Mouse (Mus musculus): ENCODE data around the gene Tas2r136. TPM values are rescaled to one million over a fixed set of nuclear protein-coding genes. Genes with fewer than 3 reads are reported as not detected.
A peak's percentile ranks its signal among the peaks of the same experiment; 100 is the strongest.

Gene Tas2r136
- not detected for total RNA-seq (2022)

DNA sequence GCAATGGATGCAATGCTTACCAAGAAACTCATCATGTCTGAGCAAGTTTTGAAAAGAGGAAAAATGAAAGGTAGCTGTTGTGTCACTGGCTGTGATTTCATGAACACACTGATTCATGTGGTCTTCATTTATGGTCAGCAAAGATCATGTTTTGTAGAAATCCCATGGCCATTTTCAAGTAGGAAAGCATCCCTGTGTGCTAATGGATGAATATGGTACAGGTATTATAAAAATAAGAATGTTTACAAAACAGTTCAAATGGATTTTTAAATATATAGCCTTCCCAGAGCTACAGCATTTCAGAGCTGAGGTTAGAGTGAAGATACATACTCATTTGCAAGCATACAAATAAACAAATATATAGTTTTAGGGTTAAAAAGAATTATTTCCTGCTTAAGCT is at the start of gene Tas2r136:
TSS of gene Tas2r136 (minus strand) at position 101 of the 400 bp plus-strand sequence.
- no peak for DNase-seq (ENCODE audit: low spot score in 2 of 2)

DNA sequence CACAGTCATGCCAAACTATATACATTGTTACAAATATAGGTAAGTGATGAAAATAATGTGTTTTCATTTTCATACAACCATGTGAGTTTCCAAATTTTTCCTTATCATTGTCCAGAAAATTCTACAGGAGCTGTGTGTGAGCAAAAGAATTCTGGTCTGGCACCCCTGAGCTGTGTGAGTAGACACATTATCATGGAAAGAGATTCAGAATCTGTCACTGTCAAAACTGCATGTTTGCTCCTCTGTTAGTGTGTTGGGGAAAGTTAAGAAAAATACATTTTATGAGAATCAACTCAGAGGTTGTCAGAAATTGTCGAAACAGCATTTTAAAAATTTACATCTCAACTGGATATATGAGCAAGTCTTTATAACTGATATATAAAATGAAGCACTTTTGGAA is 24.6 kb upstream of the Tas2r136 start, which contains the start of gene Tas2r117:
TSS of gene Tas2r117 (plus strand) at position 301 of the 400 bp plus-strand sequence.
- DNase-seq (ENCODE audit: low spot score in 2 of 2): no peak

DNA sequence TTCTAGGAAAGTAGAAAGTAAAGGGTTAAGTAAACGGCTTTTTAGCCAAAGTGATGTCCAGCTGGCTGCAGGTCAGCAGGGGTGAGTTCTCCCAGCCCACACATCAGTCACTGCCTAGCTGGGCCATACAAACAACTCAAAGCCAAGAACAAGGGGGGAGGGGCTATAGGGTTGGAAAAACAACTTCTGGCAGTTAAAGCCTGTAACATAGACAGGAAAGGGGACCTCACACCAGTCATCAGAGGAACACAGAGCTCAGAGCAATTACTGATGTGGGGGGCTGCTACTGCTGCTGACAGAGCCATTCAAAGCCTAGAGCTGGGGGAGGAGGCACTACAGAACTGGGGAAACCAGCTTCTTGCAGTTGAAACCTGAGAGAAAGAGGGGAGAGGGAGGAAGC is 17.4 kb upstream of the Tas2r136 start:
- DNase-seq (ENCODE audit: low spot score in 2 of 2): no peak

DNA sequence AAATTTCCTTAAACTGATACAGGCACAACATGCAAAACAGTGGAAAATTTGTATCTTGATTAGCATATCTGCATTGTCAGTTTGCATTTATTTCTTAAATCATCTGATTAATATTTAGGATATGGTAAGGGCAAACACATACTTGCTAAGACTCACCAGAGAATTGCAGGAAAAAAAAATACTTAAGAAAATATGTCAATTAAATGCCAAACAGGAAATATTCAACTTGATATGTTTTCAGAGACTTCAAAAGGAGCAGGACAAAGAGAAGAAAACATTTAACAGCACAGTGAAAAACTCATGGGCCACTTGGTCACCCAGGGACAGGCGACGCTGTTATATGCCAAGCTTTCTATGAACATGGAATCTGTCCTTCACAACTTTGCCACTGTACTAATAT is 16.1 kb downstream of the Tas2r136 start, which contains the start of gene Tas2r102:
TSS of gene Tas2r102 (plus strand) at position 301 of the 400 bp plus-strand sequence.
- no peak for DNase-seq (ENCODE audit: low spot score in 2 of 2)

DNA sequence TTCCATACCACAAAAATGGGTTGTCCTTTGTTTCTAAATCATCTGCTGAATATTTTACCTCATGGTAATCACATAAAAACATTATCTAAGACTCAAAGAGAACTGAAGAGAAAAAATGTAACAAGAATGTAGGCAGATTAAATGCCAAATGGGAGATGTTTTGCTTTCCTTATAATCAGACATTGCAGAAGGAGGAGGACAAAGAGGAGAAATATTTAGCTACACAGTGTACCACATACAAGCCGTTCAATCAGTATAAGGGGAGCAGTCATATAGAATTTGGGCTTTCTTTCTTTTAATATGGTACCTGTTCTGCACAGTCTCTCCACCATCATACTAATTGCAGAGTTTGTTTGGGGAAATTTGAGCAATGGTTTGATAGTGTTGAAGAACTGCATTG is 23.5 kb downstream of the Tas2r136 start, which contains the start of gene Tas2r124:
TSS of gene Tas2r124 (plus strand) at position 301 of the 400 bp plus-strand sequence.
- DNase-seq (ENCODE audit: low spot score in 2 of 2): no peak

DNA sequence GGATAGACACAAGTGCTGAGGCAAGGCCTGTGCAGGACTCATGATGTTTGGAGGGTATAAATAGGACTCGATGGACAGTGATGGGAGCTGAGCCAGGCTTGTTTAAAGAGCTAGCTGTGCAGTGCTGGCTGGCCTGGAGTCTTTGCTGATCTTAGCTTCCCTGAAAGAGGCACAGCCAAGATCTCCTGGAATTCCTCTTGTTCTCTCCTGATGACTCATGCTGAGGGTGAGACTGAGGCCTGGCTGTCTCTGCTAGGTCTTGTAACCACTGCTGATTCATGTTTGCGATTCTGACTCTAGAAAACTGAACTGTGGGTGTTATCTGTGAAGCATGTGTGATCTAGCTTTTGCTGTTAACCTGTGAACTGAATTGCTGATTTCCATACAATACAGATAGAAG is 27.8 kb downstream of the Tas2r136 start:
- peak in 1 of 2 experiments; percentile 7 for DNase-seq (ENCODE audit: low spot score in 2 of 2)

DNA sequence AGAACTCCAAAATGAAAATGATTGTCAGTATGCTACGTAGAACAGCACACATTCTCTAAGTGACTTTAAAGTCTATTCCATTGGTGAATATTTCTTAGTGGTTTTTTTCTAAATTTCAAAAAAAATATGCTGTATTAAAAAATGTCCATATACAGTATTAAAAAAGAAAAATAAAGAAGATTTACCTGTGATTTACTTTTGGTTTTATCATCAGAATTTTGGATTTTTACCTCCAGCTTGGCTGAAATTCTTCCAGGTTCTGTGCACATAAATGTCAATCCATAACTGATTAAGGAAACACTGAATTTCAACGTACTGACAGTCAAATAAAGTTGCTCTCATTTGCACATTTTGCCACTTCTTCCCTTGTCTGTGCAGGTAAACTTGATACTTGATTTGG is 40.0 kb downstream of the Tas2r136 start, which contains the start of gene Tas2r115:
TSS of gene Tas2r115 (minus strand) at position 101 of the 400 bp plus-strand sequence.
- no peak for DNase-seq (ENCODE audit: low spot score in 2 of 2)

Other genes with a start within 250 kb of the Tas2r136 start
- not detected for gene Prh1, start 208.4 kb downstream of the Tas2r136 start, total RNA-seq (2022)
- not detected for gene Prp2, start 182.2 kb downstream of the Tas2r136 start, total RNA-seq (2022)
- not detected for gene A630073D07Rik, start 126.6 kb downstream of the Tas2r136 start, total RNA-seq (2022)
- gene Tas2r120, start 121.2 kb downstream of the Tas2r136 start, total RNA-seq (2022): not detected
- gene Tas2r121, start 77.2 kb downstream of the Tas2r136 start, total RNA-seq (2022): not detected
- gene Tas2r122, start 66.2 kb downstream of the Tas2r136 start, total RNA-seq (2022): not detected
- not detected for gene Tas2r115, start 40.1 kb downstream of the Tas2r136 start, total RNA-seq (2022)
- not detected for gene Tas2r124, start 23.4 kb downstream of the Tas2r136 start, total RNA-seq (2022)
- gene Tas2r102, start 16.0 kb downstream of the Tas2r136 start, total RNA-seq (2022): not detected
- gene Tas2r117, start 24.7 kb upstream of the Tas2r136 start, total RNA-seq (2022): not detected
- not detected for gene Tas2r123, start 69.0 kb upstream of the Tas2r136 start, total RNA-seq (2022)
- not detected for gene Tas2r116, start 77.3 kb upstream of the Tas2r136 start, total RNA-seq (2022)
- gene Tas2r110, start 89.8 kb upstream of the Tas2r136 start, total RNA-seq (2022): not detected
- gene Tas2r113, start 114.8 kb upstream of the Tas2r136 start, total RNA-seq (2022): not detected
- gene Tas2r125, start 131.5 kb upstream of the Tas2r136 start, total RNA-seq (2022): not detected
- gene Tas2r129, start 172.9 kb upstream of the Tas2r136 start, total RNA-seq (2022): not detected
- gene Tas2r131, start 179.8 kb upstream of the Tas2r136 start, total RNA-seq (2022): not detected
- gene Tas2r109, start 202.8 kb upstream of the Tas2r136 start, total RNA-seq (2022): not detected

All from left cerebral cortex, adult 8-10 months (tissue).